29 mouse cellular contexts compared by ENCODE assay signal in the genomic region with DNA sequence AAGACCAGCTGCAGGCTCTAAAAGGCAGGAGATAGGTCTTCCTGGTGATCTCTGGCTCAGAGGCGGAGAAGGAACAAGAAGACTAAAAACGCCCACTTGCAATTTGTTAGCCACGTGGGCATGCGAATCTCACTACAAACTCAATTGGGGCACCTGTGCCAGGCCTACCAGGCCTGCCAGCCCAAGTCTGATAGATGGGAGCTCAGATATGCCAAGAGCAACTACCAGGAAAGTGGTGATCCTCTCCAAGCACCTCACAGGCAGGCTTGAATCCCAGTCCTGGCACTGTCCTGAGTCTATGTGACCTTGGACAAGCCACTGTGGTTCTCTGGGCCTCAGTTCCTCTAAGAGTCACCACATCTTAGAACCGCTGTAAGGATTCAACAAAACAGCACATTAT. TPM values are rescaled to one million over a fixed set of nuclear protein-coding genes. Genes with fewer than 3 reads are reported as not detected.
DNase-seq lines count a peak whose midpoint lies in the region; ATAC-seq and TF ChIP-seq lines count a peak whose summit lies in the region.
"Had no signal": no experiment of that assay in that cellular context is flagged by ENCODE, and none has a peak within 500 bp of the region (broad histone marks: within the 10 kb centered on the region; RNA-seq: fewer than 3 reads in every experiment).

No protein-coding gene starts in this region.

- DNase-seq in gastrocnemius, adult 18-20 months (ENCODE audit: low spot score) = peak; percentile 38
- DNase-seq in gastrocnemius, postnatal 36 days = no peak
- DNase-seq in hindbrain, embryonic 10.5 days (ENCODE audit: low spot score) = no peak
- no peak for DNase-seq in hindbrain, embryonic 14.5 days (ENCODE audit: low spot score)
- no peak for DNase-seq in G1E (ENCODE audit: low spot score)
- no peak for DNase-seq in liver, embryonic 14.5 days (ENCODE audit: low read depth in 3 of 3, low spot score in 3 of 3)
- no peak for DNase-seq in kidney, adult 8-10 months
- DNase-seq: adrenal gland, postnatal 36 days; cerebellum, adult 18-20 months; cerebellum, postnatal 14 days; heart, adult 2 months; heart, postnatal 36 days; kidney, postnatal 14 days; right cerebral cortex, postnatal 4 days; thymus, adult 2 months; thymus, postnatal 36 days had no signal

- H3K9ac ChIP-seq in hindbrain, embryonic 14.5 days = no peak overlapping the region
- H3K9ac ChIP-seq in liver, embryonic 14.5 days (replicated peaks) = peak overlapping the region; percentile 97
- no peak overlapping the region for H3K9ac ChIP-seq in midbrain, embryonic 16.5 days (ENCODE audit: low read depth, low read length)
- H3K9ac ChIP-seq: embryonic facial prominence, embryonic 15.5 days; forebrain, embryonic 15.5 days; lung, embryonic 15.5 days; midbrain, embryonic 15.5 days had no signal

- no peaks in the 10 kb centered on the region for H3K36me3 ChIP-seq in hindbrain, embryonic 10.5 days
- no peaks in the 10 kb centered on the region for H3K36me3 ChIP-seq in hindbrain, embryonic 14.5 days (replicated peaks; ENCODE audit: control insufficient read depth, insufficient read depth)
- H3K36me3 ChIP-seq in G1E (replicated peaks) = peaks cover 56% of the 10 kb centered on the region
- H3K36me3 ChIP-seq in liver, embryonic 14.5 days (replicated peaks; ENCODE audit: control insufficient read depth, insufficient read depth, low read depth) = peaks cover 16% of the 10 kb centered on the region
- H3K36me3 ChIP-seq in midbrain, embryonic 16.5 days (ENCODE audit: control insufficient read depth, insufficient read depth, low read length) = no peaks in the 10 kb centered on the region
- H3K36me3 ChIP-seq: embryonic facial prominence, embryonic 10.5 days; embryonic facial prominence, embryonic 15.5 days; forebrain, embryonic 10.5 days; forebrain, embryonic 15.5 days; heart, embryonic 13.5 days; hindbrain, embryonic 13.5 days; limb, embryonic 13.5 days; lung, embryonic 15.5 days; midbrain, embryonic 10.5 days; midbrain, embryonic 15.5 days had no signal

- peak overlapping the region; percentile 93; the same call in 1 of the 2 replicates for H3K27ac ChIP-seq in hindbrain, embryonic 10.5 days
- H3K27ac ChIP-seq in hindbrain, embryonic 14.5 days = no peak overlapping the region
- peak overlapping the region; percentile 82 for H3K27ac ChIP-seq in liver, embryonic 14.5 days
- no peak overlapping the region for H3K27ac ChIP-seq in midbrain, embryonic 16.5 days (ENCODE audit: low read length)
- H3K27ac ChIP-seq: embryonic facial prominence, embryonic 10.5 days; embryonic facial prominence, embryonic 15.5 days; forebrain, embryonic 15.5 days; heart, adult 2 months; heart, embryonic 13.5 days; hindbrain, embryonic 13.5 days; limb, embryonic 13.5 days; lung, embryonic 15.5 days; midbrain, embryonic 10.5 days; midbrain, embryonic 15.5 days; stomach, postnatal 0 days had no signal

- TF ChIP-seq EP300 in liver, embryonic 14.5 days (IDR thresholded peaks at IDR 0.05; ENCODE audit: low read depth) = no peak

- no peak for TF ChIP-seq CTCF in G1E (IDR thresholded peaks at IDR 0.05; ENCODE audit: low read depth, low read length)
- TF ChIP-seq CTCF in liver, embryonic 14.5 days (IDR thresholded peaks at IDR 0.05; ENCODE audit: low read depth) = no peak

- no peaks in the 10 kb centered on the region for H3K27me3 ChIP-seq in hindbrain, embryonic 10.5 days (ENCODE audit: insufficient read depth, poor library complexity, severe bottlenecking)
- no peaks in the 10 kb centered on the region for H3K27me3 ChIP-seq in hindbrain, embryonic 14.5 days (ENCODE audit: control insufficient read depth, insufficient read depth, low read length)
- no peaks in the 10 kb centered on the region for H3K27me3 ChIP-seq in G1E (ENCODE audit: insufficient read depth, low read length)
- no peaks in the 10 kb centered on the region for H3K27me3 ChIP-seq in liver, embryonic 14.5 days (ENCODE audit: control insufficient read depth, insufficient read depth, low read length)
- no peaks in the 10 kb centered on the region for H3K27me3 ChIP-seq in midbrain, embryonic 16.5 days (ENCODE audit: control insufficient read depth, insufficient read depth, low read depth, low read length)
- H3K27me3 ChIP-seq: embryonic facial prominence, embryonic 15.5 days; forebrain, embryonic 15.5 days; heart, embryonic 13.5 days; limb, embryonic 13.5 days; lung, embryonic 15.5 days; midbrain, embryonic 15.5 days had no signal

- ATAC-seq in hindbrain, embryonic 14.5 days (ENCODE audit: low FRiP score) = no peak
- ATAC-seq in G1E (ENCODE audit: extremely low read depth, insufficient number of reproducible peaks, low FRiP score, poor library complexity, severe bottlenecking) = no peak
- ATAC-seq in liver, embryonic 14.5 days (ENCODE audit: insufficient read depth) = no peak
- no peak for ATAC-seq in midbrain, embryonic 16.5 days
- ATAC-seq: forebrain, embryonic 15.5 days; intestine, postnatal 0 days; midbrain, embryonic 15.5 days had no signal

- H3K9me3 ChIP-seq in hindbrain, embryonic 10.5 days = no peaks in the 10 kb centered on the region
- H3K9me3 ChIP-seq in hindbrain, embryonic 14.5 days (ENCODE audit: control insufficient read depth, low read length) = no peaks in the 10 kb centered on the region
- no peaks in the 10 kb centered on the region for H3K9me3 ChIP-seq in G1E (replicated peaks)
- no peaks in the 10 kb centered on the region for H3K9me3 ChIP-seq in liver, embryonic 14.5 days (ENCODE audit: control insufficient read depth, low read length)
- H3K9me3 ChIP-seq in midbrain, embryonic 16.5 days (replicated peaks; ENCODE audit: control insufficient read depth, low read length, poor library complexity, severe bottlenecking) = no peaks in the 10 kb centered on the region
- H3K9me3 ChIP-seq: embryonic facial prominence, embryonic 10.5 days; embryonic facial prominence, embryonic 15.5 days; forebrain, embryonic 10.5 days; forebrain, embryonic 15.5 days; heart, embryonic 13.5 days; hindbrain, embryonic 13.5 days; limb, embryonic 13.5 days; lung, embryonic 15.5 days; midbrain, embryonic 10.5 days; midbrain, embryonic 15.5 days had no signal

- intact Hi-C loops in gastrocnemius, postnatal 36 days (cut with DNase I) = no loop called here

- no peak overlapping the region for H3K4me2 ChIP-seq in hindbrain, embryonic 14.5 days (replicated peaks)
- peak overlapping the region; percentile 89 for H3K4me2 ChIP-seq in liver, embryonic 14.5 days (ENCODE audit: low read depth)
- H3K4me2 ChIP-seq in midbrain, embryonic 16.5 days (ENCODE audit: low read length) = no peak overlapping the region
- H3K4me2 ChIP-seq: embryonic facial prominence, embryonic 15.5 days; forebrain, embryonic 15.5 days; hindbrain, embryonic 13.5 days; midbrain, embryonic 15.5 days had no signal

- H3K4me3 ChIP-seq in hindbrain, embryonic 10.5 days = no peak overlapping the region
- H3K4me3 ChIP-seq in hindbrain, embryonic 14.5 days (replicated peaks; ENCODE audit: low read length) = no peak overlapping the region
- H3K4me3 ChIP-seq in G1E (ENCODE audit: low read depth, low read length) = peak overlapping the region; percentile 95
- peak overlapping the region; percentile 87 to 91 for H3K4me3 ChIP-seq in liver, embryonic 14.5 days (ENCODE audit: insufficient read depth in 1 of 2, low read depth in 2 of 2, low read length in 2 of 2)
- no peak overlapping the region for H3K4me3 ChIP-seq in midbrain, embryonic 16.5 days (ENCODE audit: low read depth, low read length)
- H3K4me3 ChIP-seq: embryonic facial prominence, embryonic 15.5 days; forebrain, embryonic 15.5 days; heart, adult 2 months; hindbrain, embryonic 13.5 days; lung, embryonic 15.5 days; midbrain, embryonic 15.5 days had no signal

- peaks cover 37% of the 10 kb centered on the region for H3K4me1 ChIP-seq in hindbrain, embryonic 10.5 days (replicated peaks)
- peaks cover 10% of the 10 kb centered on the region; the same call in 1 of the 2 replicates for H3K4me1 ChIP-seq in hindbrain, embryonic 14.5 days (replicated peaks; ENCODE audit: control insufficient read depth, insufficient read depth, low read length)
- peaks cover 63% of the 10 kb centered on the region for H3K4me1 ChIP-seq in G1E (ENCODE audit: insufficient read depth, low read depth, low read length)
- H3K4me1 ChIP-seq in liver, embryonic 14.5 days (replicated peaks; ENCODE audit: control insufficient read depth in 2 of 2, insufficient read depth in 2 of 2, low read length in 1 of 2) = peaks cover 44 to 54% of the 10 kb centered on the region in 2 experiments
- H3K4me1 ChIP-seq in midbrain, embryonic 16.5 days (ENCODE audit: control insufficient read depth, insufficient read depth, low read length) = peaks cover 9% of the 10 kb centered on the region

- 91% methylated on average over 5 of the region's 5 CpGs for WGBS in hindbrain, embryonic 10.5 days
- 92% methylated on average over 5 of the region's 5 CpGs for WGBS in hindbrain, embryonic 14.5 days
- WGBS in liver, embryonic 14.5 days (ENCODE audit: insufficient replicate concordance) = 66% methylated on average over 5 of the region's 5 CpGs
- WGBS in midbrain, embryonic 16.5 days = 95% methylated on average over 5 of the region's 5 CpGs

RNA-seq across cellular contexts. Expression of a gene that starts 2.0 kb away (rescaled TPM):
- 10 to 100 TPM; 15.5 to 23.8 TPM for total RNA-seq in gastrocnemius, adult 18-20 months (2021)
- total RNA-seq in gastrocnemius, postnatal 36 days (2021) = 10 to 100 TPM in 1 of 2 experiments, 1 to 10 TPM in 1; 5.3 to 12.2 TPM
- 3.6 and 4.8 TPM in 2 replicates for polyA plus RNA-seq in hindbrain, embryonic 10.5 days (2016; fragmentation: Nextera tagmentation; extraction: Ambion mirVana)
- polyA plus RNA-seq in hindbrain, embryonic 14.5 days (2014; fragmentation: Nextera tagmentation; extraction: Ambion mirVana) = 4.3 and 5.0 TPM in 2 replicates
- total RNA-seq in G1E (2014; fragmentation: Nextera tagmentation) (15.4 and 21.5 TPM in 2 replicates), G1E (2017) (25.5 and 39.1 TPM in 2 replicates)
- 75.6 and 75.9 TPM in 2 replicates for polyA plus RNA-seq in G1E (2012)
- 12.2 and 17.2 TPM in 2 replicates for polyA plus RNA-seq in liver, embryonic 14.5 days (2012; rRNA removed)
- 11.7 and 14.7 TPM in 2 replicates for polyA plus RNA-seq in liver, embryonic 14.5 days (2014; fragmentation: Nextera tagmentation; extraction: Ambion mirVana)
- polyA plus RNA-seq in midbrain, embryonic 16.5 days (2015; fragmentation: Nextera tagmentation; extraction: Ambion mirVana) = 5.0 and 5.4 TPM in 2 replicates

Comparison
In these comparisons a context has a peak if more than half of its experiments do, and no peak if none do; other contexts are left out.
1. H3K27ac ChIP-seq: peak in hindbrain, embryonic 10.5 days (single experiment) and liver, embryonic 14.5 days (single experiment); none in hindbrain, embryonic 14.5 days (single experiment) and midbrain, embryonic 16.5 days (single experiment).
2. H3K4me3 ChIP-seq: peak in G1E (single experiment) and liver, embryonic 14.5 days (2 of 2); none in hindbrain, embryonic 10.5 days (single experiment), hindbrain, embryonic 14.5 days (single experiment) and midbrain, embryonic 16.5 days (single experiment).